Mouse (Mus musculus): ENCODE measurements around the gene Slc34a1.

- no peak for TF ChIP-seq CTCF (IDR thresholded peaks at IDR 0.05; ENCODE audit: low read depth)
- TF ChIP-seq EP300 (IDR thresholded peaks at IDR 0.05; ENCODE audit: low read depth): no peak
Observed at GRCm38 (mm10) chr13:55445361-55446091, 47.5 kb downstream of the Slc34a1 start.
